Mouse (Mus musculus) heart, adult 2 months (tissue): ENCODE measurements around the gene Macrod1. TPM values are rescaled to one million over a fixed set of nuclear protein-coding genes. Genes with fewer than 3 reads are reported as not detected.

Source experiments
- DNase-seq, 2 experiments: peaks; one replicate each; pipeline ENCODE4 v3.0.0; 2021
- H3K27ac ChIP-seq: fragments of 200-600 bp; 2 replicates; pipeline ENCODE4 v1.8.1; 2022
- H3K27me3 ChIP-seq: fragments of 200-500 bp; 2 replicates; pipeline ENCODE4 v1.6.1; 2012; ENCODE audit warnings: mild to moderate bottlenecking, low read length, inconsistent platforms, mixed read lengths; ENCODE audit not compliant: control insufficient read depth, insufficient read depth
- H3K36me3 ChIP-seq: fragments of 200-500 bp; 2 replicates; pipeline ENCODE4 v1.6.1; 2012; ENCODE audit warnings: low read length, inconsistent platforms; ENCODE audit not compliant: control insufficient read depth, insufficient read depth
- H3K4me1 ChIP-seq: fragments of 200-500 bp; 2 replicates; pipeline ENCODE4 v1.6.1; 2011; ENCODE audit warnings: low read length; ENCODE audit not compliant: control insufficient read depth, insufficient read depth
- H3K4me3 ChIP-seq: fragments of 200-600 bp; 2 replicates; pipeline ENCODE4 v1.8.1; 2022
- H3K79me2 ChIP-seq: fragments of 200-500 bp; replicated peaks from 2 replicates; pipeline ENCODE4 v1.6.1; 2012; ENCODE audit warnings: mild to moderate bottlenecking, inconsistent platforms, low read length, moderate library complexity, mixed read lengths; ENCODE audit not compliant: control insufficient read depth, insufficient read depth
- H3K9ac ChIP-seq: fragments of 200-500 bp; 2 replicates; pipeline ENCODE4 v1.6.1; 2012; ENCODE audit warnings: low read depth, mild to moderate bottlenecking, control low read depth, inconsistent platforms, low read length, mixed read lengths
- CTCF ChIP-seq: fragments of 200-600 bp; IDR thresholded peaks from 2 replicates; pipeline ENCODE4 v1.8.1; 2022; ENCODE audit warnings: antibody characterized with exemption, mild to moderate bottlenecking, moderate library complexity
- EP300 ChIP-seq: fragments of 200-500 bp; IDR thresholded peaks from 2 replicates; pipeline ENCODE4 v1.6.1; 2011; ENCODE audit warnings: low read depth, low read length, control low read depth; ENCODE audit not compliant: insufficient read depth
- POLR2A ChIP-seq: fragments of 200-500 bp; IDR thresholded peaks from 2 replicates; pipeline ENCODE4 v1.6.1; 2011; ENCODE audit warnings: mild to moderate bottlenecking, low read depth, low read length, control low read depth; ENCODE audit not compliant: insufficient read depth
- WGBS: fragments of 180-500 bp; shearing (Covaris S2); methylation state at CpG from one replicate; pipeline ENCODE4 v1.1.7; 2018; 5-methylcytosine and 5-hydroxymethylcytosine counted together
- intact Hi-C: fragments of 180-260 bp; cut with DNase I; formaldehyde crosslinking; loops from one replicate; pipeline ENCODE4 v1.15.1; 2025
- polyA plus RNA-seq: library from polyadenylated mRNA; depleted of rRNA; stranded (reverse); fragments of >200 nt; gene quantifications from 2 replicates; pipeline ENCODE4 v1.2.3, GENCODE M21; 2012
- total RNA-seq, 2 experiments: library from RNA; stranded (reverse); gene quantifications; 2 replicates each; pipeline ENCODE4 v1.2.3; 2021

Gene Macrod1
- total and polyA plus RNA-seq, 3 experiments: 262 to 309 (median 278) TPM

GRCm38 (mm10) chr19:7222196-7222595 lies 165.6 kb downstream of the Macrod1 start:
- Histone ChIP-seq H3K4me1 (no peaks in the 10 kb centered on the region), H3K79me2 (no peaks in the 10 kb centered on the region), H3K4me3 (no peak overlapping the region), H3K27me3 (no peaks in the 10 kb centered on the region), H3K27ac (no peak overlapping the region), H3K9ac (no peak overlapping the region), H3K36me3 (no peaks in the 10 kb centered on the region)
- TF ChIP-seq CTCF (no peak), POLR2A (no peak), EP300 (no peak)
- intact Hi-C loops: no loop called here
- 86% methylated on average over 6 of the region's 6 CpGs for WGBS
- no peak for DNase-seq

GRCm38 (mm10) chr19:7223488-7223887 lies 166.9 kb downstream of the Macrod1 start:
- H3K4me1 ChIP-seq: no peaks in the 10 kb centered on the region
- no peak overlapping the region for H3K4me3 ChIP-seq
- H3K79me2 ChIP-seq: no peaks in the 10 kb centered on the region
- no peak overlapping the region for H3K9ac ChIP-seq
- H3K27me3 ChIP-seq: no peaks in the 10 kb centered on the region
- H3K36me3 ChIP-seq: no peaks in the 10 kb centered on the region
- DNase-seq: peak in 1 of 2 experiments; percentile 38
- intact Hi-C loops: no loop called here
- TF ChIP-seq POLR2A (no peak), CTCF (peak; percentile 43), EP300 (0 out of 2 replicates have a peak, but pooled peaks have one; percentile 18)
- H3K27ac ChIP-seq: no peak overlapping the region; the same call in 1 of the 2 replicates

DNA sequence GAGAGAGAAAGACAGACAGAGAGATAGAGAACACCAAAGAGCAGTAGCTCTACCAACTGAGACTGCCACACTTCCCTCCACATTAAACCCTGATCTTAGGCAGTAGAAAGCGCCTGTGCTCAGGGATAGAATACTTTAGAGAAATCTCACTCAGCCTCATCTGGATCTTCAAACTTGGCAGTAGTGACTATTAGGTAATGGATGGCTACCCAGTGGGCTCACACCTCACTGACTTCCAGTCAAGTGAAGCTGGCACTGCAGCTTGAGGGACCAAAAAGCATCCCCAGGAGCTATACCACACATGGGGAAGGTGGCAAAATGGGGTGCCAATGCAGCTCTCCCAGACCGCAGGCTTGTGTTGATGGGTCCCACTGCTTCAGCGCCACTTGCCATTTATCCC lies 167.6 kb downstream of the Macrod1 start:
- H3K27ac ChIP-seq: no peak overlapping the region
- DNase-seq: no peak
- WGBS: 94% methylated on average over 3 of the region's 3 CpGs
- no peak overlapping the region for H3K9ac ChIP-seq
- no peak overlapping the region for H3K4me3 ChIP-seq
- no peaks in the 10 kb centered on the region for H3K79me2 ChIP-seq
- TF ChIP-seq CTCF (no peak), POLR2A (no peak), EP300 (no peak)
- no peaks in the 10 kb centered on the region for H3K36me3 ChIP-seq
- intact Hi-C loops: no loop called here
- H3K4me1 ChIP-seq: no peaks in the 10 kb centered on the region
- H3K27me3 ChIP-seq: no peaks in the 10 kb centered on the region

- TF ChIP-seq CTCF: no peak
- 84% methylated on average over 9 of the region's 9 CpGs for WGBS
- intact Hi-C loops: no loop called here
- H3K27ac ChIP-seq: no peak overlapping the region
- H3K4me3 ChIP-seq: no peak overlapping the region
- H3K79me2 ChIP-seq: no peaks in the 10 kb centered on the region
- H3K4me1 ChIP-seq: no peaks in the 10 kb centered on the region
- H3K9ac ChIP-seq: no peak overlapping the region
- no peak for DNase-seq
- no peaks in the 10 kb centered on the region for H3K36me3 ChIP-seq
- no peaks in the 10 kb centered on the region for H3K27me3 ChIP-seq
Measured at GRCm38 (mm10) chr19:7225096-7225690, 168.6 kb downstream of the Macrod1 start.

GRCm38 (mm10) chr19:7226511-7226914 lies 169.9 kb downstream of the Macrod1 start:
- H3K27ac ChIP-seq: no peak overlapping the region
- DNase-seq: peak in 1 of 2 experiments; percentile 39
- 72% methylated on average over 6 of the region's 6 CpGs for WGBS

DNA sequence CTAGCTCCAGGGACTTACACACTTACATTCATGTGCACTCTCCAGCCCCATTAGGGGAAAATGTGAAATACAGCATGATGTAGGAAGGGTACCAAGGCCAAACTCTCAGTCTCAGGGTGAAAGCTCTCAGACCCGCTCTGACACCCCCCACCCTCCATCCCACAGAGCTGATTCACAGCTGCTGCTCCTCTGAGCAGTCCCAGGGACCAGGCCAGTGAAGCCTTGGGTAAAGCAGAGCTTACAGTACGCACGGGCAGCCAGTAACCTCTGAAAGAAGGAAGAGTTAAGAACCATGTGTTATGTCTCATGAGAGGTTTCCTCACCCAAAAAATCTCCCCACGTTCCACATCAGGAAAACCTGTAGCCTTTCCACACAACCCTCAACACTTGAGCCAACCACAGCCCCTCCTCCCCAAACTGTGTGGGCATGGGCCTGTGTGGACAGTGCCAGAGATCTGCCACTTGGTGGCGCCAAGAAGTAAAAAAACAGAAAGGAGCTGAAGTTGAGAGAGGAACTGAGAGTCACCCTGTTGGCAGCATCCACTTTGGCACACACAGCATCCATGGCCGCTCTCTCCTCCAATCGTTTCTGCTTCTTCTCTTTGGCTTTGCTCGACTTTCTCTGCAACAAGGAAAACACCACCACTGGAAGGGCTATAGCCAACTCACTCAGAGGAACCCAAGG lies 178.1 kb downstream of the Macrod1 start:
- intact Hi-C loops: loop anchor here (1.0 kb wide), 2 partner anchors 111 to 202 kb away; no protein-coding TSS in a partner anchor

More at GRCm38 (mm10) chr19:7226511-7226914, 169.9 kb downstream of the Macrod1 start:
- Histone ChIP-seq H3K36me3 (no peaks in the 10 kb centered on the region), H3K4me3 (no peak overlapping the region), H3K27me3 (no peaks in the 10 kb centered on the region), H3K79me2 (no peaks in the 10 kb centered on the region), H3K9ac (no peak overlapping the region), H3K4me1 (no peaks in the 10 kb centered on the region)
- TF ChIP-seq CTCF: no peak
- no peak for TF ChIP-seq EP300
- TF ChIP-seq POLR2A: no peak
- intact Hi-C loops: no loop called here

More for the DNA sequence above, 178.1 kb downstream of the Macrod1 start:
- DNase-seq: peak; percentile 80 to 83
- H3K27me3 ChIP-seq: no peaks in the 10 kb centered on the region
- TF ChIP-seq CTCF: peak; percentile 92
- TF ChIP-seq POLR2A: no peak
- peak; percentile 74 for TF ChIP-seq EP300
- peaks cover 3% of the 10 kb centered on the region; the same call in 1 of the 2 replicates for H3K4me1 ChIP-seq
- H3K27ac ChIP-seq: no peak overlapping the region
- H3K79me2 ChIP-seq: peaks cover 2% of the 10 kb centered on the region
- no peak overlapping the region for H3K4me3 ChIP-seq
- no peak overlapping the region for H3K9ac ChIP-seq
- WGBS: 43% methylated on average over 8 of the region's 8 CpGs
- no peaks in the 10 kb centered on the region for H3K36me3 ChIP-seq
